Mouse (Mus musculus): Measurements from ENCODE around the gene Zfand4.

DNA sequence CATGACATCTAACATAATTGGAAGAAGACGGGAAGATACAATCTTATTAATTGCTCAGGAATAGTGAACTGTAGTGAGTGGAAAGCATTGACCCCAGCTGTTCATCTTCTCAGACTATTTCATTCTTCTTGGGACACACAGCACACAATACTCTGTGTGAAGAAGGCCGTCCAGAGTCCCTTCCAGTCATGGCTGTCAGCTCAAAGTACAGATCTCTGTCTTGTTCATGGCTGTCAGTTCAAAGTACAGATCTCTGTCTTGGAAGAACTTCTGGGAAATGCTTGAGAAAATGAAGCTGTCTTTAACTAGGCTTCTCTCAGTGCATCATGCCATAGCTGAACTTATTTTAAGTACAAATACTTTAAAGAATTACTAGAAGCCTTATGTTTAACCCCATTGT, 83.9 kb downstream of the Zfand4 start:
- TF ChIP-seq GATA1 (IDR thresholded peaks at IDR 0.05; ENCODE audit: low read length), result no peak
- TF ChIP-seq TAL1 (IDR thresholded peaks at IDR 0.05; ENCODE audit: low read length), result no peak

All from erythroblast, embryonic 14.5 days (primary cell).